Mouse (Mus musculus): ENCODE data around the gene Elmod3. TPM values are rescaled to one million over a fixed set of nuclear protein-coding genes. Genes with fewer than 3 reads are reported as not detected.

Elmod3 gene
- total RNA-seq, 2 experiments from 2014 or later = 13.0 to 14.4 TPM

DNA sequence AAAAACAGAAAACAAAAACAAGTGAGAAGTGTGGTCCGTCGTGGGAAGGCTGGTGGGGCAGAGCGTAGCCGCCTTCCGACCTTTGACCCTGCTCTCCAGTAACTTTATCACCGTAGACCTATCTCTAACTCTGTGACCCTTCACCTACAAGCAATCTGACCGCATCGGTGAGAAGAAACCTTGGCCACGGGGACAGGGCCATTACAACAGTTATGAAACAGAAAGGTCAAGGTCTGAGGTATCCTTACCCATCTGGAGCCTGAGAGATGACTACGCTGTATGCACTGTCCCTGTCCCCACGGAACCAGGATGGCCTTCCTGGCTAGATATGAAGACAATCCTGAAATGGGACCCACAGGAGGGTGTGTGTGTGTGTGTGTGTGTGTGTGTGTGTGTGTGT, 14.1 kb downstream of the Elmod3 start:
- intact Hi-C loops (cut with DNase I) = no loop called here
- DNase-seq (ENCODE audit: extremely low spot score in 1 of 2, low spot score in 2 of 2) = no peak

DNA sequence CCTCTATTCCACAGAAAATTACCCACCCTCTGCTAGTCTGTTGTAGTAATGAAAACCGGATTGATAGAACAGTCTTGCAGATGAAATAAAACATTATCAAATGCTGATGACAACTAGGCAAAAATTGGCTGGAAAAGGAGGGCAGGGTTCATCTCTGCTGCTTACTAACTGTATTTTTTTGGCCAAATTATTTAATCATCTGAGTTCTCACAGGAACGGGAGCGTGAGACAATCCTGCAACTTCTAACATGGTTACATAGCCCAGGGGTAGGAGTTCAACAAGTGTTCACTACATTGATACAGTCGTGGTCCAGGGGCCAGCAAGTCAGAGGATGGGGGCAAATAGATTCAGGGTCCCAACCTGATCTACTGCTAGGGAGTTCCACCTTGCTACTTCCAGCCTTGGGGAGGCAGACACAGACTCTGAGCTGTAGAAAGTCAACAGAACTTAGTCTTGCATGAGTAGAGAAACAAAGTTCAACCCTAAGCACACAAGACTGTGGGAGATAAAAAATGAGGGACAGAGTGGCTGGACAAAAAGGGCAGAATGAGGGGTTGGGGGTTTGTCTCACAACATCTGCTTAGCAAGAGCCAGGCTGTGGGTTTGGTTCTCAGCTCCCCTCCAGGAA, 14.9 kb downstream of the Elmod3 start:
- intact Hi-C loops (cut with DNase I) = no loop called here
- DNase-seq (ENCODE audit: extremely low spot score in 1 of 2, low spot score in 2 of 2) = no peak

DNA sequence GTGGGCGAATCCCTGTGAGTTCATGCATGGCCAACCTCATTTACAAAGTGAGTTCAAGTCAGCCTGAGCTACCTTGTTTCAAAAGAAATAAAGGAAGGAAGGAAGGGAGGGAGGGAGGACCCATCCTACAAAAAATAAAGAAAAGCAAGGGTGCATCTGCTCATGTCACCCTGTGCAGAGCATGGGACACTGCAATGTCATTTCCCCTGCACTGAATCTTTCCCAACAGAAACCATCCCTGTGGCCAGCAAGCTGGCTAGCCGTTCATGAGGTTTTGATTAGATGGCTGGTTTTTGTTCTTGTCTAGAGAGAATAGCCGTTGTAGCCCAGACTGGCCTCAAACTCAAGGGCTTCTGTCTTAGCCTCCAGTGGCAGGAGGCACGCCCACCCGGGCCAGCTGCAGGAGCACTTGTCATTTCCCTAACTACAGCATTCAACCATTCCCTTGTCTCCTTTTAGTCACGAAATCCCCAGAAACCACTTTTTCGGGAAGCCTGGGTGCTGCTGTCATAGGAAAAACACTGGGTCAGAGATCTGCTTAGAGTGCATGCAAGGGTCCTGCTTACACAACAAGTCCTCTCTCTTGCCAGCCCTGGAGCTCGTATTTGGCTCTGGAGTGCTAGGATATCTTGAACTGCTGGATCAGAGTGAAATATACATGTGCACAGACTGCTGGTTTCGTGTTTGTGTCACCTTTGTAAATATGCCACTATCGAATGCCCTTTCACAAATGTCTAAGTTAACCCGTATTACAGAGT, 16.4 kb downstream of the Elmod3 start:
- DNase-seq (ENCODE audit: extremely low spot score in 1 of 2, low spot score in 2 of 2) = no peak
- intact Hi-C loops (cut with DNase I) = no loop called here

DNA sequence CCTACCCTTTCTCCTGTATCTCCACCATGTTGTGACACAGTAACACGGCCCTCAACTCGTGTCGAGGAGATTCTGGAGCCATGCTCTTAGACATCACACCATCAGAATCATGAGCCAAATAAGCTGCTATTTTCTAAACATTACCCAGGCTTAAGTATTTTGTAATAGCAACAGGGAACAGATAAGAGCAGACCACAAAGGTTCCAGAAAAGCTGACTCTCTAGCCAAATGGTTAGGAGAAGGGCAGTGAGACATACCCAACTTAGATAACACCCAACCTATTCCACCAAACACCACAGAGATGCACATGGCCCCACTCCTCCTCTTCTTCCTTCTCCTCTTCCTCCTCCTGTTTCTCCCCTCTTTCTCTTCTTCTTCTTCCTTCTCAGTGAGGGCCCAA, 22.2 kb downstream of the Elmod3 start:
- DNase-seq (ENCODE audit: extremely low spot score in 1 of 2, low spot score in 2 of 2) = no peak
- intact Hi-C loops (cut with DNase I) = no loop called here

DNA sequence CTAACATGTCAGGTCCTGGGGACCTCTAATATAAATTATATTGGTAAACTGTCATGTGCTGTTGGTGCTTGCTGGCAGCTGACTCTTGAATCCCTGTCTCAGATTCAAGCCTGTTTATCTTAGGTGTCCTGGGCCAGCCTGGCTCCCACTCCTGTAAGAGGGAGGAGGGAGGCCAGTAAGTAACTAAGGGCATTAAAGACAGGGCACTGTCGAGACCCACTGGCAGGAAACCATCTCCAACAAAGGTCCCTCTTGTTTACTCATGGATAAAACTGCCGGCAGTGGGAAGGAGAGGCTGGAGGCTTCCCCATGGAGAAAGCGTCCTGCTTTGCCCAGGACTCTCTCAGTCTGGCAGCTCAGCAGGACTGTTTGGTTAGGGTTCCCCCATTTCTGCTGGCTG, 26.4 kb downstream of the Elmod3 start:
- DNase-seq (ENCODE audit: extremely low spot score in 1 of 2, low spot score in 2 of 2) = no peak
- intact Hi-C loops (cut with DNase I) = no loop called here

DNA sequence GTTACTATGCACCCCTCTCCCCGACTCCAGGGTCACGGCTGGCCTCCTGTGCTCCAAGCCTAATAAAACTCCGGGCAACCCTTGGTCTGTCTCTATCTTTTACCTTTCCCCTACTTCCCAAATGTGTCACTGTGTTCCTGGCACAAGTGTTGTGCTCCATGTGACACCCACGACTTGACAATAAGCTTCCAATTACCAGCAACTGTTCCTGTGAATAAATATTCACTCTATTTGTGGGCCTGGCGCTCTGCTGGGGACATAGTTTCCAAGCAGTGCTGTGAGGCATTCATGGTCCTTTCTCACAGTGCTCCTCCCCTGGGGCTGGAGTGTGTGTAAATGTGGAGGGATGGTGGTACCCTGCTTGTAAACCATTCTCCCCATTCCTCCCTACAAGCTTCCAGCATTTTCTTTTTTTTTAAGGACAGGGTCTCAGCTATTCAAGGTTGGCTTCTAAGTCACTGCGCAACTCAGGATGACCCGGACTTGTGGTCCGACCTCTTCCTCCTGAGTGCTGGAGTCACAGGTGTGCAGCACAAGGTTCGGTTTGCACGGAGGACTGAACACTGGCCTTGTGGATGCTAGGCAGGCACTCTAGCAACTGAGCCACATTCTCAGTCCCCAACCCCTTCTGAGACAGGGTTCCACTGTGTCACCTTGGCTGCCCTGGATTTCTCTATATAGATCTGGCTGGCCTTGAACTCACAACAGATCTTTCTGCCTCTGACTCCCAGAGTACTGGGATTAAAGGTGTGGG, 27.4 kb downstream of the Elmod3 start:
- no peak for DNase-seq (ENCODE audit: extremely low spot score in 1 of 2, low spot score in 2 of 2)
- intact Hi-C loops (cut with DNase I) = no loop called here

DNA sequence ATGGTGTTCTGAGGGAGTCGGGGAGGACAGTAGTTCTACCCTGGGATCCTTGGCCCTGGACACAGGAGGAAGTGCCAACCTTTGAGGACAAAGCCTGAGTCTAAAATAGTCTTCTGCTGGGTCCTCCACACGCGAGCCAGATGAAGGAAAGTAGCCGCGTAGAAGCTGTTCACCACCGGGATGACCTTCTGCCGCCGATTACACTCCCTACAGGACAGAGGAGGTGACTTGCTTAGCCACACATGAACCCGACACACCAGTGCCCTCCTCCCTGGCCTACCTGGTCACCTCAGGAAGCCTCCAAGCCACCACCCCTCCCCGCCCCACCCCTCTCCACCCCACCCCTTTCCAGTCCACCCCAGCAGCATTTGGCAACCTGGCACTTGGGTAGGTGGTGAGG, 29.5 kb downstream of the Elmod3 start:
- intact Hi-C loops (cut with DNase I) = loop anchor here (5.0 kb wide), 1 partner anchor 36 kb away; no protein-coding TSS in a partner anchor
- no peak for DNase-seq (ENCODE audit: extremely low spot score in 1 of 2, low spot score in 2 of 2)

DNA sequence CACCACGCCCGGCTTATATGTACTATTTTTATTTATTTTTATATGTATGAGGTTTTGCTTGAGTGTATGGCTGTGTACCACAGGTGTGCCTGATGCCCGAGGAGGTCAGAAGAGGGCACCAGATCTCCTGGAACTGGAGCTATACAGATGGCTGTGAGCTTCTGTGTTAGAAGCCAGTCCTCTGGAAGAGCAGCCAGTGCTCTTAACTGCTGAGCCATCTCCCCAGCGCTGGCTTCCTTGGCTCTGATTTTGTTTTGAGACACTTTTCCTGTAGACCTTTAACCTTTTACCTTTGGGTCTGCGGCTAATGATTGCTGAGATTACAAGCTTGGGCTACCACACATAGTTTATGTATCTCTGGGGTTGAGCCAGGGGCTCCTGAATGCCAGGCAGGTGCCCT, 30.7 kb downstream of the Elmod3 start:
- intact Hi-C loops (cut with DNase I) = loop anchor here (5.0 kb wide), 1 partner anchor 35 kb away; no protein-coding TSS in a partner anchor
- DNase-seq (ENCODE audit: extremely low spot score in 1 of 2, low spot score in 2 of 2) = no peak

DNA sequence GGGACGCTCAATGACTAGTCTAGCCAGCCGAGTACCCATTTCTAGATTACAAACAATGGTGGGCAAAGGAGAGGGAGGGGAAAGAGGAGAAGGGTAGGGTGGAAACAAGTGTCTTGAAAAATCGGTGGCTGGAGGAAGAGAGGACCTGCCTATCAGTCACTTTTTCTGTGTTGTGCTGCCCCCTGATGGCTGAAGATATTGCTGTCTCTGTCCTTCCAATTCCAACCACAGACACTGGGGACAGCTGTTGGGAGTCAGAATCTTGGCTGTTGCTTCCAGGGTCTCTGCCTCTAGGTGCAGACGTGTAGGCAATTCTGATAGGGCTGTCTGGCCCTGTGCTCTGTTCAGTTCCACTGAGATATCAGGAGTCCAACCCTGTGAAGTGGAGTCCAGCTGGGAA, 32.2 kb downstream of the Elmod3 start:
- peak; percentile 87 to 88 for DNase-seq (ENCODE audit: extremely low spot score in 1 of 2, low spot score in 2 of 2)
- intact Hi-C loops (cut with DNase I) = loop anchor here (5.0 kb wide), 1 partner anchor 34 kb away; no protein-coding TSS in a partner anchor

DNA sequence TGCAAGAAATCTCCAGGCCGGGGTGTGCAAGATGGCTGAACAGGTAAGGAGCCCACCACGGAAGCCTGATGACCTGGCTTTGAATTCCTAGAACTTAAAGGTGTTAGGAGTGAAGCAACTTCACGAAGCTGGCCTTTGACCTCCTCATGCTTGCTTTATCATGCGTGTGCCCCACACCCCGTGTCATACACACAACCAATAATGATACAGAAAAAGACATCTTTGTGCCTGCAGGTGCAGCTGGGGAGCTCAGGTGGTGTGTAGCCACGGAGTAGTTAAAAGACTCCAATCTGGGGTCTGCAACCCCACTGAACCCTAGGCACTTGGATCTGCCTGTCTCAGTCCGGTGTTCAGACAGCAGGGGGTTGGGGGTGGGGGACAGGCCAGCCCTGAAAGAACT, 32.7 kb downstream of the Elmod3 start:
- no peak for DNase-seq (ENCODE audit: extremely low spot score in 1 of 2, low spot score in 2 of 2)
- intact Hi-C loops (cut with DNase I) = loop anchor here (5.0 kb wide), 1 partner anchor 33 kb away; no protein-coding TSS in a partner anchor

DNA sequence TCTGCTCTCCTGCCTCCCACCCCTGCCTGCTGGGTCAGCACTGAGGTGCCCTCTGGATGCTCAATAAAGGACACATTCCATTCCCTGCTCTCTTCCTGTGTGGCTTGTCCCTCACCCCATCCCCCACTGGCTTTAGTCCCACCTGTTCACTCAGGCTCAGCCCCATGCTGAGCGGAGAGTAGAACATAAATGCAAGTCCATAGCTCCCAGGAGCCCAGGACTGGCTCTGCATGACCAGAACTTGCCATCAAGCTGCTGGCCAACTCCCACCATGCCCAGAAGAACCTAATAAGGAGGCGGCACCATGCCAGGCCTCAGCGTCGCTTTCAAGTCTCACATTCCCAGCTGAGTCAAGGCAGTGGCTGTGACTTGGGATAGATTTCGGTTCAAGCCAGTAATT, 35.3 kb downstream of the Elmod3 start:
- intact Hi-C loops (cut with DNase I) = no loop called here
- DNase-seq (ENCODE audit: extremely low spot score in 1 of 2, low spot score in 2 of 2) = no peak

DNA sequence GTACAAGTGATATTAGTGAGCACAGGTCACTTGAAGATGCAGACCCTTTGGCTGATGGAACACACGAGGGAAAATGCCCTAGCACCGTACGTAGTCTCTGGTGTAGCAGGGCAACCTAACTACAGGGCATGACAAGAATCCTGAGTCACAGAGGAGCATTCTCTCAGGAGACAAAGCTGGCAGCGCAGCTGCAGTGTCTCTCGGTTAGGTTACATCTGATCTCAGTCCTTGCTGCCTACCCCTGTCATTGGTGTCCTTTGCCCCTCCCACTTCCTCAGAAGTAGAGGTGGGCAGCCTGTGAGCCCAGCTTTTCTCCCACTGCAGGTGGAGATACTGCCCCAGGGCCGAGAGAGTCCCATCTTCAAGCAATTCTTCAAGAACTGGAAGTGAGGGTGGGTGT, 35.7 kb downstream of the Elmod3 start:
- no peak for DNase-seq (ENCODE audit: extremely low spot score in 1 of 2, low spot score in 2 of 2)
- intact Hi-C loops (cut with DNase I) = no loop called here

DNA sequence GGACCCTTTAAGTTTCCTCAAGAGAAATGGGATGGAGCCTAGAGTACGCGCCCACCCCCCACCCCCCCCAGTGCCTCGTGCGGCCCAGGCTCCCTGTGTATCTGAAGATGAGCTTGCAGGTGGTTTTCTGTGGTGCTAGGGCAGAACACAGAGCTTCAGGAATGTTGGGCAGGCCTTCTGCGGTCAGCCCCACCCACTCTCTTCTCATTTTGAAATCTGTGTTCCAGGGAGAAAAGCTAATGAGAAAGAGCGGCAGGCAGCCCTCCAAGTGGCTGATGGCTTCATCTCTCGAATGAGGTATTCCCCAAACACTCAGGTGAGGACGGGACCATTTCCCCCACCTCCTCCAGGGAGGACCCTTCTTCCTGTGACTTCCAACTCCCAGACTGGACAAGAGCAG, 37.4 kb downstream of the Elmod3 start:
- DNase-seq (ENCODE audit: extremely low spot score in 1 of 2, low spot score in 2 of 2) = no peak
- intact Hi-C loops (cut with DNase I) = no loop called here

DNA sequence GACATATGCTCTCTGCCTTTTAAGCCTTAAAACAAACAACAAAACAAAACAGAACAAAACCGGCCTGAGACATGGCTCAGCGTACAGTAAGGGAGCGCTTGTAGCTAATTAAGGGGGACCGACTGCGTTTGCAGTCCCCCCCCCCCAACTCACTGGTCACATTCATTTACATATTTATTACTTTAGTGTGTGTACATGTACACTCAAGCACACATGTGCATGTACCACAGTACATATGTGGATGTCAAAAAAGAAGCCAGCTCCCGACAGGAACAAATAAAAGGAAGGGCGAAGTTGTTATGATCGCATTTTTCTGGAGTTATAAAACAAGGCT, 45.2 kb downstream of the Elmod3 start:
- intact Hi-C loops (cut with DNase I) = no loop called here
- DNase-seq (ENCODE audit: extremely low spot score in 1 of 2, low spot score in 2 of 2) = no peak

DNA sequence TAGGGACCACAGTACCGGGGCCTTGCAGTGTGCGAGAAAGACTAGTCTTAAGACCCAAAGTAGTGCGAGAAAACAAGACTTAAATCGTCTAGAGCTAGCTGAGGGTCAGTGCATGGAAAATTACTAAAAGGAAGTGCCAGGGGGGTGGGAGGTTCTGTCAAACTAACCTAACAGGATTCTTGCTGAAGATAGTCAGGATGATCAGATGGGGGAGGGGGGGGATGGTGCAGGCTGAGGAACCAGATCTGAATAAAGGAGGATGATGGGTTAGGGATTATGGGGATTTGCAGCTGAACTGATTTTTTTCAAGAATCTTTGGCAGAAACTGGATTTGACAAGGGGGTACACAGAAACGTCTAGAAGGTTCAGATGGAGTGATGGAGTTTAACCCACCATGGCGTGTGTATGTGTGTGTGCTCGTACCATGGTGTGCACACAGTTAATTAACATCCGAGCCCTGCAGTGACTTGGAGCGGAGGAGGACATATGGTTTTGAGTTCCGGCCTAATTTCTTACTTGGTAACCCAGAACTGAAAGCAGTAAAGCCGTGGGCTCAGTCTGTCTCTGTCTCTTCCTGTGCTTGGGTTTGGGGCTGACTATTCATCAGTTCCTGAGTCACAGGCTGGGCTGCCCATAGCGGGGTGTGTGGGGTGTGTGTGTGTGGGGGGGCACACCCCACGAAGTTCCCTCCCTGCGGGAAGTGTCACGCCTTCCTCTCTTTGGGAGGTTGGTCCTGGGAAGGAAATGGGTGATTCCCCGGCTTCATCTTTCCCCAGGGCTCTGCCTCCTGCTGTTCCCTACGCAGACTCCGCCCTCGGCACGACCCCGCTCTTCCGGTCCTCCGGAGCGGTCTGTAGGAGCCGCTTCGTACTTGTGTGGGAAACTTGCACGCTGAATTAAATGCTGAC, 45.8 kb downstream of the Elmod3 start:
- peak in 1 of 2 experiments; percentile 80 for DNase-seq (ENCODE audit: extremely low spot score in 1 of 2, low spot score in 2 of 2)
- intact Hi-C loops (cut with DNase I) = no loop called here

DNA sequence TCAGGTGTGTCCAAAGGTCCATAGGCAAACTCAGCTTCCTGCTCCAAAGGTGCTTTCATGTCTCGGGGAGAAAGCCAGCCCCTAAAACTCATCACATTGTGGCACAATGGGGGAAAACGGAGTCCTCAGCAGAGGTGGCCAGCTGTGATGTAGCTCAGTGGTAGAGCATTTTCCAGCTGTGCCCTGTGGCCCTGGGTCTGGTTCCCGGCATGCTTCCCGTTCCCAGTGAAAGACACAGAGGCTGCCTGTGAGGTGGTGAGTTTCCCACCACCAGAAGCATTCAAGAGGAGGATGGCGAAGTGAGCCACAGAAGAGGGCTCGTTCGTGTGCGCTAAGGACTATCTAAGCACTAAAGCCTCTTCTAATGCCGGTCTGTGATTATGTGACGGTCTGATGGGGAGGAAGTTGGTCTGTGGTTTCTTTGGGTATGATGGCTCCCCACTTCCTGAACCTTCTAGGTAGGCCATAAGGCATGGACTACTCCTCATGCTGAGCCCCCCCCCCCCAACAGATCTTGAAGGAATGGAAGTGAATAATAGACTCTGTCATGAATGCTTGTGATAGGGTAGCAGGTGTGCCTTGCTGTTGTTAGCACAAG, 47.6 kb downstream of the Elmod3 start:
- DNase-seq (ENCODE audit: extremely low spot score in 1 of 2, low spot score in 2 of 2) = no peak
- intact Hi-C loops (cut with DNase I) = no loop called here

DNA sequence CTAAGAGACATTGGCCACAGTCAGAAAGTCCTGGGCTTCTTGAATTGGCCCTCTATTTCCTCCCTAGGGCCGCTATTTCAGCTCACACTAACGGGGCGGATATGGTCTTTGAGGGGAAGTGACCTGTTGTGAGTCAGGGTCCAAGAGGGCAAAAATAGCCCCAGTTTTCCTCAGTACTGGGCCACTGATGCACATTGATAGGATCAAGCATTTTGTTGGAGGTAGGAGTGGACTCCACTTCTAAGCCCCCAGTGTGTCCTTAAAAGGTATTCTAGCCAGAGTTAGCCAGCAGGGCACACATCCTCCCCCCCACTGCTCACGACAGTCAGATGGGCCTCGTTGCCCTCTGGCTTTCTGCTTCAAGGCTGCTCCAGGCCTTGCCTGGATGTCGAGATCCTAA, 48.2 kb downstream of the Elmod3 start:
- DNase-seq (ENCODE audit: extremely low spot score in 1 of 2, low spot score in 2 of 2) = no peak
- intact Hi-C loops (cut with DNase I) = no loop called here

DNA sequence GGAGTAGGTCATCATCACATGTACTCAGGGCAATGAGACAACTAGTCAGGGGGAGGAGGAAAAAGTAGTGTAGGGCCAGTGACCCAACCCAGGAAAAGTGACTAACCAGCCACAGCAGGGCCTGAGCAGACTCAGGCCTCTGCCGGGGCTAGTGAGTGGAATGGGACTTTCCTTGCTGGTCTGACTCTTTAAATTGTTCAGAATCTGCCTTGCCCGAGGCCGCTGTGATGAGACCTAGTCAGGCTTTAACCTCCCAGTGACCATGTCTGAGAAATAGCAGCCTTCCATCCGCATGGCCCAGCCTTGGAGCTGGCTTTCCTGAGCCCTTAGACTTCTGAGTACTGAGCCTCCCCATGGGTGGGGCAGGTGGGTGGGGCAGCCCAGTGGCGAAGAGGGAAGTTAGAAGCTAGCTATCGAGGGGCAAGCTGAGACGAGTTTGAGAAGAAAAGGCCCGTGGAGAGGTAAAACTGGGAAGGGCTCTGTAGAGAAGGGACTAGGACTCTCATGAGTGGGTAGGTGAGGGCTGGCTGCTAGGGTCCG, 49.1 kb downstream of the Elmod3 start:
- DNase-seq (ENCODE audit: extremely low spot score in 1 of 2, low spot score in 2 of 2) = no peak
- intact Hi-C loops (cut with DNase I) = no loop called here
